Mouse (Mus musculus) ovary, postnatal 10 days (tissue): ENCODE results near the gene Sh3pxd2a.

ENCODE experiments used
- DNase-seq: peaks from one replicate; pipeline ENCODE4 v3.0.0; 2022; ENCODE audit warnings: low spot score

Gene Sh3pxd2a

GRCm38 (mm10) chr19:47371521-47371920 lies 92.7 kb downstream of the Sh3pxd2a start:
- no peak for DNase-seq

DNA sequence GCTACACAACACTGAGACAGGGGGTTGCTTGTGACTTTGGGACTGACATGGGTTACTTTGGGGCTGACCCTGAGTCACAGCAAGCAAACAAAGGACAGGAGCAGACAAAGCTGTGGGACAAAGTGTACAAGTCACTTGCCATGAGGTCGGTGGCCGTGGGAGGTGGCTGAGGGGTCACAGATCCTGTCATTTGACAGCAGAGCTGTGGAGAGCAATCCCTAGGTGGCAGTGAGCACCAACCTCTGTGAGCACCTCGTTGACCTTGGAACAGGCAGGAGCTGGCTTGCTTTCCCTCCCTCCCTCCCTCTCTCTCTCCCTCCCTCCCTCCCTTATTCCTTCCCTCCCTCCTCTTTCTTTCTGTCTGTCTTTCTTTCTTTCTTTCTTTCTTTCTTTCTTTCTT lies 95.2 kb downstream of the Sh3pxd2a start:
- DNase-seq: no peak

DNA sequence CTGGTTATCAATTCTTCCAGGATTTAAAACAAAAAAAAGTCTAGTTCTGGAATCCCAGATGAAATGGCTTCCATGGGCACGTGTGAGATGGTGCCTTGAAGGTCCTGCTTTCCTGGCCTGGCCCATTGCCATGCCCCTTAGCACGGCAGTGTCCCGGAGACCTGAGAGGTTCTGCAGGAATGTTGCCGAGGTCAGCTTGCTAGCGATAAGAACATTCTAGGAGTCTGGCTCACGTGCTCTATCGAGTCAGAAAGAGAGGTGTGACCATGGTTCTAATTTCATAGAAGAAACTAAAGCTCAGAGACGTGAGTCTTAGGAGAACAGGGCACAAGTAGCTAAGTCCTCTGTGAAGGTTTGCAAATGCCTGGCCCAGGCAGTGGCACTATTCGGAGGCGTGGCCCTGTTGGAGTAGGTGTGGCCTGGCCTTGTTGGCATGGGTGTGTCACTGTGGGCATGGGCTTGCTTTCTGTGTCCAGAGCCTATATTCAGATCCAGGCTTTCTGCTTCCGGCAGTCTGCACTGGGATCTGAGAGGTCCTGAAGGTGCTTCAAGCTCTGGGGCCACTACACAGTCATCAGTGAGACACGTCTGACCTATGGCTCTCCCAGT lies 96.8 kb downstream of the Sh3pxd2a start:
- no peak for DNase-seq

- DNase-seq: no peak
Measured at GRCm38 (mm10) chr19:47366576-47366975, 97.6 kb downstream of the Sh3pxd2a start.

- DNase-seq: no peak
Measured at GRCm38 (mm10) chr19:47363086-47363668, 101.0 kb downstream of the Sh3pxd2a start.

DNA sequence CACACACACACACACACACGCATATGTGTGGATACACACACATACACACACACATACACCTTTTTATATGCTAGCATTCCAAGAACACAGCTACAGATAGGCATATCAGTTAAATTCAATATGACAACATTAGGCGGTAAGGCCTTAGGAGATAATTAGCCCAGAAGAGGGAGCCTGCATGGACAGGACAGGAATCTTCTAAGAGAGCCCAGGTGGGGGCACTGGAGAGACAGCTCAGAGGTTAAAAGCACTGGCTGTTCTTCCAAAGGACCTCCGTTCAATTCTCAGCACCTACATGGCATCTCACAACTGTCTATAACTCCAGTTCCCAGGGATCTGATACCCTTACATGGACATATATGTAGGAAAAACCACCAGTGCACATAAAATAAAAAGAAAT lies 103.3 kb downstream of the Sh3pxd2a start:
- DNase-seq: no peak

DNA sequence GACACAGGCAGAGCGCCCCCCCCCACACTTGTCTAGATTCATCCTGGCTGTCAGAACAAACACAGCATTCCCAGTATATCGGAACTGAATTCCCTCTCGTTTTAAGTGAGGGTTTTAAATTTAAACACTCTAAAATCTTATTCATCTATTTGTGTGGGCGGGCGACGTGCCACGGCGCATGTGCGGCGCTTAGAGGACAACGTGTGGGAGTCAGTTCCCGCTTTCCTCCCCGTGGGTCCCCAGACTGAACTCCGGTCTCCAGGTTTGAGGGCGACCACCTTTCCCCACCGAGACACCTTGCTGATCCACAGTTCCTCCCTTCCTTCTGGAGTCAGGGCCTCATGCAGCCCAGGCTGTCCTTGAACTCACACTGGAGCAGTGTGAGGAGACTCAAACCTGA lies 104.2 kb downstream of the Sh3pxd2a start:
- DNase-seq: no peak

DNA sequence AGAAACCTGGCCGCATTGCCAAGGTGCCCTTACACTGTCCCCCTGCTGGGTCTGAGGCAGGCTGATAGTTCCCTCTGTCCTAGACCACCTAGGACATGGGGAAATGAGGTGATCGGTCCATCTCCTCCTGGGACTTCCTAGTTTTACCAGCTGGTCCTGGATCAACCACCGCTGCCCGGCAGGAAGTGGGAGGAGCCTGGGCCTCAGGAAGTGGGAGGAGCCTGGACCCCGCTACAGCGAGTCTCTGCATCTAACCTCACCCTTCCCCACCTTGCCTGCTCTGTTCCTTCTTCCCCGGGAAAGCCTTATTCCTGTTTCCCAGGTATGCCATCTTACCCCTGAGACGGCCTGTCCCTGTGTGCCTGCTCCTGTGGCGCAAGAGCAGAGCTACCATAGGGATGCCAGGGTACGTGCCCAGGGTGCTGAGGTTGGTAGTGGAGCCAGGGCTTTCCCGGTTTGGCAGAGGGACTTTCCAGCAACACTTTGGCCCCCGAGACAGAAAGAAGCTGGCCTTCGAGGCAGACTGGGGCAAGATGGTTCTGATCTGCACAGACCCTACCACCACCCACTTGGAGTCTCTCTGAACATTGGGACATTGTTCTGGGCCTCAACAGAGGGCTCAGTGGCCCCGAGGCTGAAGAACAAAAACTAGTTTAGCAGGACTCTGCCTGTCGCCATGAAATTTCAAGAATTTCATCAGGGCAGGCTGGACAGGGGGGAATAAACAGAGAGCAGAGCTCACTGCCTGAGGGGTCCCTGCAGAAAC lies 104.9 kb downstream of the Sh3pxd2a start:
- DNase-seq: no peak

GRCm38 (mm10) chr19:47357297-47357696 lies 106.9 kb downstream of the Sh3pxd2a start:
- DNase-seq: no peak

DNA sequence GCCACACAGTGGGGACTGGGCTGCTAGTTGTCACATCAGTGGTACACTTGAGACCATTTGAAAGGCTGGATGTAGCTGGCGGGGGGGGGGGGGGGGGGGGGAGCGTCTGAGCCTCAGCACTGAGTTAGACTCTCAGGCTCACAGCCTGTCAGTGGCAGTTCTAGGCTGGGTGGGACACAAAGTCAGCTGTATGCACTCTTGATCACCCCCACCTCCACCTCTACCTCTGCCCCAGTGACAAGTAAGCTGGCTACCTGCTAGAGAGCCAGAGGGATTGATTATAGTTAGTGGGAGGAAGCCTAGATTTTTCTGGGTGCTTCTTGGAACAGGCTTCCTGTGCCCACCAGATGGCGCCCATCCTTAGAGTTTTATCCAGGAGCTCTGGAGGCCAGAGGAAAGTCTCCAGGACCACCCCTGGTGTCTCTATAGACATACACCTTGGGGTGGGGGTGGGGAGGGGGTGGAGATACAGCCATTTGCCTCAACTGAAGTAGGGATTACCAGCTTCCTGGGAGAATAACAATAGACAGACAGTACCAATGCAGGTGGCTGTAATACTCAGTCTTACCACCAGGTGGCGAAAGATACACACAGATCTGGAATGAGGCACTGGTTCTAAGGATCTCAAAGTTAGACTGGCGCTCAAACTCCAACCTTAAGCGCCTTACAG lies 107.9 kb downstream of the Sh3pxd2a start:
- DNase-seq: no peak

DNA sequence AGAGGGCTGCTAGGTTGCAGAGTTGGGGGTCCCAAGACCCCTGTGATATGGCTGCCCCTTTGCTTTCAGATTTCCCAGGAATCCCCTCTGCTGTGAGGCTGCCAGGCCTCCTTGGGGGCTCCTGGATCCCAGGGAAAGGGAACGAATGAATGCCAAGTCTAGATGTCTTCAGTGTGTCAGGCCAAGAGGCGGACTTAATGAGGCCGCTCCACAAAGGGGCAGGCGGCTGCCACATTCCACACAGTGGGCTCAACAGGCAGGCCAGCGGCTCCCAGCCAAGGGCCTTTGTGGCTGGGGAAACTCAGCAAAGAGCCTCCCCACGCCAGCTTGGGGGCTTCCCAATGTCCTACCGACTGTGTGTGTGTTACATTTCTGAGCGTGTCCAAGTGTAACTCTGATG lies 109.7 kb downstream of the Sh3pxd2a start:
- no peak for DNase-seq

- DNase-seq: no peak
Measured at GRCm38 (mm10) chr19:47349043-47349442, 115.2 kb downstream of the Sh3pxd2a start.

GRCm38 (mm10) chr19:47348395-47349016 lies 115.7 kb downstream of the Sh3pxd2a start:
- DNase-seq: no peak

DNA sequence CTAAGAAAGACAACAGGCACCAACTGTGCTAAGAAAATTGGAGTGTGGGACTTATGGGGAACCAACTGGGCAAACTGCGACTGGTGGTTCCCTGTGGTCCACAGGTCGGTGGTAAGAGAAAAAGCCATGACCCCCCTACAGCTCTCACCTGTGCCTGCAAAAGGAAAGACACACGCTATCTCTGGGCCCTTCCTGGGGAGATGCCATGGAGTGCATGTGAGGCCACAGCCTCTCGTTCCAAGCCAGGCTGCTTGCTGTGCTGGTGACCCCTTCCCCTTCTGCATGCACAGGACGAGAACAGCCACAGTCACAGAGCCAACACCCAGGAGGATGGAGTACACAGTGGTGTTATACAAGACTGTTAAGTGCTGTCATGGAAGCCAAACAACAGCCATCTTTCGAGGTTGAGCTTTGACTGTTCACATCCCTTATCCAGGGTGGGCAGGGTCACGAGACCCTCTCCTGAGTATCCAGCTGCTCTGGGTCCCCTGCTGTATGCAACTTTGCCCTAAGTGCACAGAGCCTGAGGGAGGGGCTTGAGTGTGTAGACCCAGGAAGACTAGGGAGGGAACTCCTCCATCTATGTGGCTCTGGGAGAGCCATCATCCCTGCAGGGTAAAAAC lies 117.1 kb downstream of the Sh3pxd2a start:
- DNase-seq: no peak

- DNase-seq: no peak
Measured at GRCm38 (mm10) chr19:47346606-47347005, 117.6 kb downstream of the Sh3pxd2a start.

DNA sequence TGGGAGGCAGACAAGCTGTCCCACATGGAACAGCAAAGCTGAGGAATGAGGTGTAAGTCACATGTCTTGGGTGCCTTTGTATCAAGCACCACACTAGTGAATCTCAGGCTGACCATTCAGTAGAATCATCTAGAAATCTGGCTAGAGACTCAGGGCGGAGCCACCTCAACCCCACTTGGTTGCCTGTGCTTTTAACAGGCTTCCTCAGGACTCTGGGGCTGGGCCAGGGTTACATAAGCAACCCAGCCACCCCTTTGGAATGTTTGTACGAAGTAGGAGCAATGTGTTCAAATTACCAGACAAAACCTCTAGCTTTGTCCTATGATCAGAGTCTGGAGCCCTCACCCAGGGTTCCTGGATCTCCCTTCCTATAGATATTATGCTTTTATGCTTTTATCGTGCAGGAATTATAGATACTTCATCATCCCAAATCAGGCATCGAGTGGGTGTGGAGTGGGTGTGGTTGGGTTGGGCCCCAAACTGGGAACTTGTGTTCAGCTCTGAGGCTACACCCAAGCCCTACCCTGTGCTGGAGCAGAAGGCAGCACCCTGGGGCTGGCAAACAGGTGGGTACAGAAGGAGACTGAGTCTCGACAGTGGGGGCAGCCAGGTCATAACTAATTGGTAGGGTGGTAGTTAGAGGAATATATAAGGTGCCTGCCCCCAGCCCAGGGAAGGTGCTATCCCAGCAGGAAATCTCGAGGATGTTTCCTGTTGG lies 118.2 kb downstream of the Sh3pxd2a start:
- DNase-seq: no peak

- DNase-seq: no peak
Measured at GRCm38 (mm10) chr19:47343422-47343821, 120.8 kb downstream of the Sh3pxd2a start.

DNA sequence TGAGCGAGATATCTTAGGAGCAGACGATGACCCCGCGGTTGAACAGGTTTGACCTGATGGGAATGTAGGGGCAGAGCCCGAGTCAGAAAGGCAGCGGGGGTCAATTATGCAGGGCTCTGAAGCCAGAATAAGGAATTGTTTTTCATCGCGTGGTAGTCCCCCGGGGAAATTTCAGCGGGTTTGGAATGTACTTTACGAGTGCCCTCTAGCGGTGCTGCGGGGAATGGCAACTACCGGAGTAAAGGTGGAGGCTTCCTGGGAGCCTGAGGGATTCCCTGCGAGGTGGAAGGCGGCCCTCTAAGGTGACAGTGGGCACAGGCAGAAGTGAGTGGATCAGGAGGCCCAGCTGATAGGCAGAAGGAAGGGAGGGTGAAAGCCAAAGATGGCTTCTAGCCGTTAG lies 125.0 kb downstream of the Sh3pxd2a start:
- peak; percentile 77 for DNase-seq

DNA sequence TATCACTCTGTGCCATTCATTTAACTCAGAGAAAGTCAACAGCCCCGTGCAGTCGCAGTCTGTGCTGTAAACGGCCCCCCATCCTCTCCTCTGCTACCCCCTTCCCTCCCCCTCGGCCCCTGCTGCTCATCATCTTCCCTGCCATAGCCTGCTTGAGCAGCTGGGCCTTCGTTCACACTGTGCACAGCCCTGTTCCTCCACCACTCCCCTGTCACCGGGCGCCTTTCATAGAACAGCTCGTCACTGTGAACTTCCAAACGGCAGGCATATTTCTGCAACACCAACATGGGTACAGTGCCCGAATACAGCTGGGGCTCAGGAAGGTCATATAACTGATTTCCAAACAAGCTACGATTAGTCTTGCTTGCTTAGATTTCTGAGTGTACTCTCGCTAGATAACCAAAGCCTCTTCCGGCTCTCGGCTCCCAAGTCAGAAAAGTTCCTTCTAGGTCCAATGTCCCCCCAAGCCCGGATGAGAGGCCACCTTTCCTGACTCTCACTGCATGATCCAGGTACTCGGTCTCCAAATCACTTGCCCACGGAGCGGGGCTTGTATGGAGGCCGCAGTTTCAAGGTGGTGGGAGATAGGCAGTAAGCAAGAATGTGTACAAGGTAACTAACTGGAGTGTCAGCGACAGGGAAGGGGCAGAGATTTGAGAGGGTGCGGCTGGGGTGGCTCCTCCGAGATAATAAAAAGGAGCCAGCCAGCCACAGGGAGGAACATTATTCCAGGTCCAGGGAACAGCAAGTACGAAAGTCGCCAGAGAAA lies 125.6 kb downstream of the Sh3pxd2a start:
- no peak for DNase-seq

DNA sequence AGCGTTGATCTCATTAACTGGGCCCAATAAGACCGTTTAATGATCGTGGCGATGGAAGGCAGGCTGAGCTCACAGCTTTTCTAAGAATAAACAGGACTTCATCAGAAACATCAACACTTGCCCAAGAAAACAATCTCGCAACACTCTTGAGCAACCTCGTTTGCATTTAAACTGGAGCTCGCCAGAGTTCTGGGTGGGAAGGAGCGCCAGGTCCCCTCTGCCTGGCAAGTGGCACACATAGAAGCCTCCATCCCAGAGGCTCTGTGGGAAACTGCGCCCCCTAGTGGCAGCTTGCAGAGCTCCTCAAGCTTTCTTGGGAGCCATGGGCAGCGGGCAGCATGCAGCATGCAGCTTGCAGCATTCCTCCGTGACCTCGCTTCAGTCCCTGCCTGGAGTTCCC lies 126.5 kb downstream of the Sh3pxd2a start:
- DNase-seq: peak; percentile 94

DNA sequence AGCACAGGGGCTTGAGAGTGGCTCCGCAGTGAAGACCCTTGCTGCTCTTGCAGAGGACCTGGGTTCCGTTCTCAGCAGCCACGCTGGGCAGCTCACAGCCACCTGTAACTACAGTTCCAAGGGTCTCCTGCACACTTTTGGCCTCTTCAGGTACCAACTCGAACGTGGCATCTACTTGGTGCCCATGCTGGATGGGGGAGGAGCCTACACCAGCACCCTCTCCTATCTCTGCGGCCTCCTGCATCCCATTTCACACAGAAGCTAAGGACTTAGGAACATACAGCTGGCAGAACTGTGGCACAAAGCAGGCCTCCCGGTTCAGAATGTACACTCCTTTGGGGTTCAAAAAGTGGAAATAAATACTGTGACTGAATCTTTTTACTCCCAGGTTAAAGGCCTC lies 127.0 kb downstream of the Sh3pxd2a start:
- DNase-seq: no peak
